Mouse (Mus musculus): ENCODE measurements around the gene Vrtn. TPM values are rescaled to one million over a fixed set of nuclear protein-coding genes. Genes with fewer than 3 reads are reported as not detected.

Gene Vrtn
- total and polyA plus RNA-seq, 3 experiments = not detected

GRCm38 (mm10) chr12:84625116-84625515 lies 15.7 kb upstream of the Vrtn start:
- Histone ChIP-seq H3K27ac (ENCODE audit: control insufficient read depth, low read depth, low read length) (no peak overlapping the region), H3K79me2 (ENCODE audit: control insufficient read depth, insufficient read depth, low read length, poor library complexity) (no peaks in the 10 kb centered on the region), H3K36me3 (ENCODE audit: control insufficient read depth in 1 of 2, insufficient read depth in 2 of 2, low read length in 2 of 2) (no peaks in the 10 kb centered on the region), H3K9me3 (replicated peaks; ENCODE audit: insufficient read depth, low read length) (no peaks in the 10 kb centered on the region), H3K9ac (ENCODE audit: control insufficient read depth, low read depth, low read length, poor library complexity, severe bottlenecking) (no peak overlapping the region), H3K4me3 (ENCODE audit: control insufficient read depth in 1 of 2, insufficient read depth in 1 of 2, low read depth in 2 of 2, low read length in 2 of 2) (no peak overlapping the region), H3K27me3 (ENCODE audit: control insufficient read depth in 1 of 2, insufficient read depth in 2 of 2, low read length in 2 of 2) (peaks cover 11 to 14% of the 10 kb centered on the region in 2 experiments), H3K4me1 (ENCODE audit: control insufficient read depth in 1 of 2, insufficient read depth in 2 of 2, low read length in 2 of 2) (no peaks in the 10 kb centered on the region)
- DNase-seq (ENCODE audit: low read depth, low spot score) = no peak
- TF ChIP-seq TAL1 (IDR thresholded peaks at IDR 0.05; ENCODE audit: low read length) = no peak
- TF ChIP-seq NELFE (IDR thresholded peaks at IDR 0.05; ENCODE audit: low read depth, low read length) = no peak
- TF ChIP-seq JUND (IDR thresholded peaks at IDR 0.05; ENCODE audit: low read depth, low read length) = no peak
- TF ChIP-seq NRF1 (IDR thresholded peaks at IDR 0.05; ENCODE audit: insufficient read depth, low read depth, low read length, poor library complexity, severe bottlenecking) = no peak
- no peak for TF ChIP-seq KAT2A (conservative IDR thresholded peaks at IDR 0.05; ENCODE audit: low read depth, low read length)
- TF ChIP-seq MYC (IDR thresholded peaks at IDR 0.05; ENCODE audit: low read depth, low read length) = no peak
- TF ChIP-seq MYB (IDR thresholded peaks at IDR 0.05; ENCODE audit: low read depth, low read length) = no peak
- no peak for TF ChIP-seq MEF2A (IDR thresholded peaks at IDR 0.05; ENCODE audit: extremely low read depth, insufficient replicate concordance, low read depth, low read length, poor library complexity, severe bottlenecking)
- no peak for TF ChIP-seq MAX (IDR thresholded peaks at IDR 0.05; ENCODE audit: low read length)
- no peak for TF ChIP-seq ZKSCAN1 (IDR thresholded peaks at IDR 0.05; ENCODE audit: low read depth, low read length)
- no peak for TF ChIP-seq EP300 (IDR thresholded peaks at IDR 0.05; ENCODE audit: low read depth in 1 of 2, low read length in 2 of 2)
- TF ChIP-seq MAZ (IDR thresholded peaks at IDR 0.05; ENCODE audit: low read depth, low read length) = no peak
- TF ChIP-seq CTCF (IDR thresholded peaks at IDR 0.05 in 2 of 3, conservative IDR thresholded peaks at IDR 0.05 in 1 of 3; ENCODE audit: control insufficient read depth in 1 of 3, insufficient read depth in 1 of 3, low read depth in 2 of 3, low read length in 3 of 3, poor library complexity in 1 of 3, severe bottlenecking in 1 of 3) = no peak
- TF ChIP-seq GABPA (IDR thresholded peaks at IDR 0.05; ENCODE audit: low read depth, low read length) = no peak
- TF ChIP-seq MAFK (IDR thresholded peaks at IDR 0.05; ENCODE audit: borderline replicate concordance, low read depth, low read length) = no peak
- TF ChIP-seq BHLHE40 (IDR thresholded peaks at IDR 0.05; ENCODE audit: borderline replicate concordance, low read depth, low read length) = no peak
- TF ChIP-seq ELF1 (IDR thresholded peaks at IDR 0.05; ENCODE audit: low read depth, low read length) = no peak
- no peak for TF ChIP-seq RCOR1 (IDR thresholded peaks at IDR 0.05; ENCODE audit: low read depth, low read length)

- Histone ChIP-seq H3K9ac (ENCODE audit: control insufficient read depth, low read depth, low read length, poor library complexity, severe bottlenecking) (no peak overlapping the region), H3K9me3 (replicated peaks; ENCODE audit: insufficient read depth, low read length) (no peaks in the 10 kb centered on the region), H3K27ac (ENCODE audit: control insufficient read depth, low read depth, low read length) (no peak overlapping the region), H3K4me1 (ENCODE audit: control insufficient read depth in 1 of 2, insufficient read depth in 2 of 2, low read length in 2 of 2) (no peaks in the 10 kb centered on the region), H3K27me3 (ENCODE audit: control insufficient read depth in 1 of 2, insufficient read depth in 2 of 2, low read length in 2 of 2) (peaks cover 9 to 11% of the 10 kb centered on the region in 2 experiments), H3K36me3 (ENCODE audit: control insufficient read depth in 1 of 2, insufficient read depth in 2 of 2, low read length in 2 of 2) (no peaks in the 10 kb centered on the region; a peak in 1 of 4 replicates), H3K4me3 (ENCODE audit: control insufficient read depth in 1 of 2, insufficient read depth in 1 of 2, low read depth in 2 of 2, low read length in 2 of 2) (no peak overlapping the region), H3K79me2 (ENCODE audit: control insufficient read depth, insufficient read depth, low read length, poor library complexity) (no peaks in the 10 kb centered on the region)
- TF ChIP-seq MYC (IDR thresholded peaks at IDR 0.05; ENCODE audit: low read depth, low read length) (no peak), MYB (IDR thresholded peaks at IDR 0.05; ENCODE audit: low read depth, low read length) (no peak), CHD2 (IDR thresholded peaks at IDR 0.05; ENCODE audit: low read length) (no peak), NELFE (IDR thresholded peaks at IDR 0.05; ENCODE audit: low read depth, low read length) (no peak), JUND (IDR thresholded peaks at IDR 0.05; ENCODE audit: low read depth, low read length) (no peak)
- DNase-seq (ENCODE audit: low read depth, low spot score) = no peak
Observed at GRCm38 (mm10) chr12:84631867-84632266, 9.0 kb upstream of the Vrtn start.

Data from MEL (cell line).